Mouse (Mus musculus) layer of hippocampus, adult 9-10 months (tissue): ENCODE data around the gene Mosmo.

Source experiments
- DNase-seq: peaks from one replicate; pipeline ENCODE4 v3.0.0; 2022; ENCODE audit warnings: low spot score

The Mosmo gene

DNA sequence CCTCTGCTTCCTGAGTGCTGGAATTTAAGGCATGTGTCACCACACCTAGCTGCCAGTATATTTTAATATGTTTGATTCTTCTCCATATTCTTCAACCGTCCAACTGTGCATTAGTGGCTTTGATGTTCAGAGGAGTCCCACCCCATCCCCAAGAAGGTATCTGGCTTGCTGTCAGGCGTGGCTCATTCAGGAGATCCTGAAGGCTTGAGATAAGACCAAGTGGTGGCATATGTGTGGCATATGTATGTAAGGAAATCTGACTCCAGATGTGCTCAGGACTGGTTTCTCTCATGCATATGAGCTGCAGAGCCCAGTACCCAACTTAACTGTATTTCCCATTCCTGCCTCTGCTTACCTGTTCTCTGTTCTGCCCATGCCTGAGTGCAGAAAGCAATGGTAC is 100.6 kb downstream of the Mosmo start:
- DNase-seq: no peak
